Mouse (Mus musculus) hindbrain, embryonic 15.5 days (tissue): ENCODE results near the gene Gm9049. TPM values are rescaled to one million over a fixed set of nuclear protein-coding genes. Genes with fewer than 3 reads are reported as not detected.
"Not testable (repeated sequence)": the region's sequence is repeated elsewhere in the genome, so short reads cannot be mapped to it uniquely, and the experiment has no call there.

Experiments used
- ATAC-seq: fragments of 200-750 bp; cut with Nextera tagmentation; 2 replicates; pipeline ENCODE4 v1.8.0; 2017; ENCODE audit warnings: low read depth, moderate number of reproducible peaks, moderate TSS enrichment; ENCODE audit not compliant: low FRiP score
- H3K27ac ChIP-seq: fragments of 300-500 bp; sonication (generic); replicated peaks from 2 replicates; pipeline ENCODE4 v1.5.1; 2015; ENCODE audit warnings: mild to moderate bottlenecking, inconsistent platforms
- H3K27me3 ChIP-seq: fragments of 300-500 bp; sonication (generic); 2 replicates; pipeline ENCODE4 v1.6.1; 2015; ENCODE audit warnings: control low read depth, inconsistent platforms
- H3K36me3 ChIP-seq: fragments of 300-500 bp; sonication (generic); 2 replicates; pipeline ENCODE4 v1.6.1; 2015; ENCODE audit warnings: control low read depth, inconsistent platforms
- H3K4me1 ChIP-seq: fragments of 300-500 bp; sonication (generic); replicated peaks from 2 replicates; pipeline ENCODE4 v1.6.1; 2015; ENCODE audit warnings: control low read depth, inconsistent platforms
- H3K4me2 ChIP-seq: fragments of 300-500 bp; sonication (generic); 2 replicates; pipeline ENCODE4 v1.6.1; 2015; ENCODE audit warnings: moderate library complexity, mild to moderate bottlenecking, inconsistent platforms
- H3K4me3 ChIP-seq: fragments of 300-500 bp; sonication (generic); 2 replicates; pipeline ENCODE4 v1.5.1; 2015; ENCODE audit warnings: mild to moderate bottlenecking, inconsistent platforms
- H3K9ac ChIP-seq: fragments of 300-500 bp; sonication (generic); 2 replicates; pipeline ENCODE4 v1.6.1; 2015; ENCODE audit warnings: inconsistent platforms
- H3K9me3 ChIP-seq: fragments of 300-500 bp; sonication (generic); 2 replicates; pipeline ENCODE4 v1.6.1; 2016; ENCODE audit warnings: control low read depth, inconsistent platforms
- WGBS: fragments of 180-500 bp; shearing (Covaris S2); methylation state at CpG from one replicate; pipeline ENCODE4 v1.1.7; 2015; 5-methylcytosine and 5-hydroxymethylcytosine counted together
- polyA plus RNA-seq: library from polyadenylated mRNA; unstranded; fragments of >200 nt; fragmentation: Nextera tagmentation; extraction: Ambion mirVana; gene quantifications from 2 replicates; pipeline ENCODE4 v1.2.1, GENCODE M21; 2015

Gene Gm9049
- not detected in 2 replicates for polyA plus RNA-seq

GRCm38 (mm10) chr10:118354005-118354404 is at the start of gene Gm9049:
TSS of gene Gm9049 (minus strand) at chr10:118354105.
- H3K9me3 ChIP-seq, H3K4me1 ChIP-seq, ATAC-seq, H3K4me2 ChIP-seq, H3K27me3 ChIP-seq, H3K27ac ChIP-seq, H3K36me3 ChIP-seq, H3K4me3 ChIP-seq, H3K9ac ChIP-seq: not testable (repeated sequence)
- no CpG with 5 or more reads among the region's 11 CpGs for WGBS

GRCm38 (mm10) chr10:118399917-118400316 is 46.0 kb upstream of the Gm9049 start:
- ATAC-seq = no peak
- Histone ChIP-seq H3K9ac (no peak overlapping the region), H3K4me2 (no peak overlapping the region), H3K4me3 (no peak overlapping the region), H3K27ac (no peak overlapping the region), H3K36me3 (no peaks in the 10 kb centered on the region), H3K9me3 (no peaks in the 10 kb centered on the region), H3K4me1 (no peaks in the 10 kb centered on the region), H3K27me3 (no peaks in the 10 kb centered on the region)
- WGBS = 69% methylated on average over 16 of the region's 16 CpGs

- H3K27ac ChIP-seq = no peak overlapping the region
Observed at GRCm38 (mm10) chr10:118370443-118370842, 16.5 kb upstream of the Gm9049 start.

GRCm38 (mm10) chr10:118369518-118369917 is 15.6 kb upstream of the Gm9049 start:
- ATAC-seq = no peak
- Histone ChIP-seq H3K27ac (no peak overlapping the region), H3K4me3 (no peak overlapping the region), H3K36me3 (no peaks in the 10 kb centered on the region), H3K27me3 (no peaks in the 10 kb centered on the region), H3K9ac (no peak overlapping the region), H3K4me2 (no peak overlapping the region), H3K4me1 (no peaks in the 10 kb centered on the region), H3K9me3 (no peaks in the 10 kb centered on the region)
- WGBS = 88% methylated on average over 9 of the region's 9 CpGs

More at GRCm38 (mm10) chr10:118370443-118370842, 16.5 kb upstream of the Gm9049 start:
- no peaks in the 10 kb centered on the region for H3K9me3 ChIP-seq
- H3K4me3 ChIP-seq = no peak overlapping the region
- H3K4me2 ChIP-seq = peak overlapping the region; percentile 45
- no peaks in the 10 kb centered on the region for H3K27me3 ChIP-seq
- no peaks in the 10 kb centered on the region for H3K36me3 ChIP-seq
- peak; percentile 94 for ATAC-seq
- WGBS = 7% methylated on average over 10 of the region's 10 CpGs
- no peak overlapping the region for H3K9ac ChIP-seq
- no peaks in the 10 kb centered on the region for H3K4me1 ChIP-seq

- 100% methylated on average over 1 of the region's 14 CpGs for WGBS
- H3K4me3 ChIP-seq, H3K27me3 ChIP-seq, H3K4me2 ChIP-seq, H3K9me3 ChIP-seq, ATAC-seq, H3K27ac ChIP-seq, H3K9ac ChIP-seq, H3K4me1 ChIP-seq, H3K36me3 ChIP-seq: not testable (repeated sequence)
Observed at GRCm38 (mm10) chr10:118348579-118348978, 5.3 kb downstream of the Gm9049 start, which contains the start of gene Gm9048. TSS of gene Gm9048 (minus strand) at chr10:118348679.

GRCm38 (mm10) chr10:118343155-118343554 is 10.8 kb downstream of the Gm9049 start, which contains the start of gene Gm9046:
TSS of gene Gm9046 (minus strand) at chr10:118343255.
- H3K27me3 ChIP-seq, H3K9ac ChIP-seq, ATAC-seq, H3K4me1 ChIP-seq, H3K36me3 ChIP-seq, H3K4me3 ChIP-seq, H3K27ac ChIP-seq, H3K9me3 ChIP-seq, H3K4me2 ChIP-seq: not testable (repeated sequence)
- no CpG with 5 or more reads among the region's 14 CpGs for WGBS

GRCm38 (mm10) chr10:118337731-118338130 is 16.2 kb downstream of the Gm9049 start, which contains the start of gene Gm9045:
TSS of gene Gm9045 (minus strand) at chr10:118337831.
- not testable (repeated sequence) for H3K9me3 ChIP-seq, H3K9ac ChIP-seq, ATAC-seq, H3K4me3 ChIP-seq, H3K27ac ChIP-seq, H3K27me3 ChIP-seq, H3K4me2 ChIP-seq, H3K36me3 ChIP-seq, H3K4me1 ChIP-seq
- WGBS = no CpG with 5 or more reads among the region's 14 CpGs

- WGBS = no CpG with 5 or more reads among the region's 14 CpGs
- not testable (repeated sequence) for H3K27ac ChIP-seq, H3K9ac ChIP-seq, H3K27me3 ChIP-seq, H3K4me1 ChIP-seq, H3K36me3 ChIP-seq, ATAC-seq, H3K9me3 ChIP-seq, H3K4me3 ChIP-seq, H3K4me2 ChIP-seq
Observed at GRCm38 (mm10) chr10:118332308-118332707, 21.6 kb downstream of the Gm9049 start, which contains the start of gene Gm9044. TSS of gene Gm9044 (minus strand) at chr10:118332408.

GRCm38 (mm10) chr10:118326869-118327268 is 27.0 kb downstream of the Gm9049 start, which contains the start of gene Gm9040:
TSS of gene Gm9040 (minus strand) at chr10:118326969.
- H3K27me3 ChIP-seq, H3K4me1 ChIP-seq, H3K4me2 ChIP-seq, ATAC-seq, H3K4me3 ChIP-seq, H3K9ac ChIP-seq, H3K27ac ChIP-seq, H3K36me3 ChIP-seq, H3K9me3 ChIP-seq: not testable (repeated sequence)
- WGBS = no CpG with 5 or more reads among the region's 11 CpGs

GRCm38 (mm10) chr10:118319024-118319423 is 34.9 kb downstream of the Gm9049 start:
- Histone ChIP-seq H3K36me3 (no peaks in the 10 kb centered on the region), H3K9ac (no peak overlapping the region), H3K4me1 (no peaks in the 10 kb centered on the region), H3K9me3 (no peaks in the 10 kb centered on the region), H3K4me2 (no peak overlapping the region), H3K27me3 (no peaks in the 10 kb centered on the region), H3K27ac (no peak overlapping the region), H3K4me3 (no peak overlapping the region)
- ATAC-seq = no peak
- 87% methylated on average over 8 of the region's 8 CpGs for WGBS

GRCm38 (mm10) chr10:118302133-118302532 is 51.8 kb downstream of the Gm9049 start:
- H3K27me3 ChIP-seq, H3K4me2 ChIP-seq, H3K27ac ChIP-seq, H3K9ac ChIP-seq, ATAC-seq, H3K9me3 ChIP-seq, H3K36me3 ChIP-seq, H3K4me1 ChIP-seq, H3K4me3 ChIP-seq: not testable (repeated sequence)
- WGBS = 39% methylated on average over 2 of the region's 2 CpGs
